Mouse (Mus musculus): ENCODE data around the gene Tspan5. TPM values are rescaled to one million over a fixed set of nuclear protein-coding genes. Genes with fewer than 3 reads are reported as not detected.

Tspan5 gene
- polyA plus RNA-seq, 1 experiment from 2014 or later, result 86.9 TPM

GRCm38 (mm10) chr3:138936780-138937179 is 194.8 kb downstream of the Tspan5 start:
- H3K27me3 ChIP-seq (replicated peaks; ENCODE audit: control insufficient read depth, insufficient read depth, low read length), result no peaks in the 10 kb centered on the region
- H3K4me1 ChIP-seq (ENCODE audit: control insufficient read depth, insufficient read depth, low read depth, low read length), result no peaks in the 10 kb centered on the region
- H3K9me3 ChIP-seq (ENCODE audit: control insufficient read depth, low read length), result no peaks in the 10 kb centered on the region
- H3K27ac ChIP-seq (ENCODE audit: low read depth, low read length), result no peak overlapping the region
- H3K4me3 ChIP-seq (ENCODE audit: low read length), result no peak overlapping the region
- H3K36me3 ChIP-seq (ENCODE audit: control insufficient read depth, insufficient read depth, low read length), result peaks cover 20% of the 10 kb centered on the region
- no peak for ATAC-seq
- H3K9ac ChIP-seq (ENCODE audit: low read depth, low read length), result no peak overlapping the region
- 90% methylated on average over 8 of the region's 8 CpGs for WGBS
- no peak overlapping the region for H3K4me2 ChIP-seq (ENCODE audit: low read length)

- Histone ChIP-seq H3K4me3 (ENCODE audit: low read length) (no peak overlapping the region), H3K9me3 (ENCODE audit: control insufficient read depth, low read length) (no peaks in the 10 kb centered on the region), H3K4me1 (ENCODE audit: control insufficient read depth, insufficient read depth, low read depth, low read length) (no peaks in the 10 kb centered on the region), H3K36me3 (ENCODE audit: control insufficient read depth, insufficient read depth, low read length) (peaks cover 20% of the 10 kb centered on the region), H3K4me2 (ENCODE audit: low read length) (no peak overlapping the region), H3K27me3 (replicated peaks; ENCODE audit: control insufficient read depth, insufficient read depth, low read length) (no peaks in the 10 kb centered on the region), H3K9ac (ENCODE audit: low read depth, low read length) (no peak overlapping the region), H3K27ac (ENCODE audit: low read depth, low read length) (no peak overlapping the region)
- no peak for ATAC-seq
- 97% methylated on average over 10 of the region's 10 CpGs for WGBS
Observed at GRCm38 (mm10) chr3:138937241-138937640, 195.2 kb downstream of the Tspan5 start.

GRCm38 (mm10) chr3:138941604-138942003 is 199.6 kb downstream of the Tspan5 start:
- H3K27ac ChIP-seq (ENCODE audit: low read depth, low read length), result no peak overlapping the region
- no peaks in the 10 kb centered on the region for H3K27me3 ChIP-seq (replicated peaks; ENCODE audit: control insufficient read depth, insufficient read depth, low read length)
- WGBS, result 35% methylated on average over 9 of the region's 9 CpGs
- no peaks in the 10 kb centered on the region for H3K9me3 ChIP-seq (ENCODE audit: control insufficient read depth, low read length)
- peaks cover 21% of the 10 kb centered on the region for H3K36me3 ChIP-seq (ENCODE audit: control insufficient read depth, insufficient read depth, low read length)
- H3K4me3 ChIP-seq (ENCODE audit: low read length), result no peak overlapping the region
- no peaks in the 10 kb centered on the region for H3K4me1 ChIP-seq (ENCODE audit: control insufficient read depth, insufficient read depth, low read depth, low read length)
- no peak overlapping the region for H3K4me2 ChIP-seq (ENCODE audit: low read length)
- peak; percentile 54; the same call in 1 of the 2 replicates for ATAC-seq
- H3K9ac ChIP-seq (ENCODE audit: low read depth, low read length), result no peak overlapping the region

GRCm38 (mm10) chr3:138945516-138945915 is 203.5 kb downstream of the Tspan5 start:
- Histone ChIP-seq H3K4me3 (ENCODE audit: low read length) (no peak overlapping the region), H3K27ac (ENCODE audit: low read depth, low read length) (no peak overlapping the region), H3K9ac (ENCODE audit: low read depth, low read length) (no peak overlapping the region), H3K4me1 (ENCODE audit: control insufficient read depth, insufficient read depth, low read depth, low read length) (no peaks in the 10 kb centered on the region), H3K27me3 (replicated peaks; ENCODE audit: control insufficient read depth, insufficient read depth, low read length) (no peaks in the 10 kb centered on the region), H3K9me3 (ENCODE audit: control insufficient read depth, low read length) (no peaks in the 10 kb centered on the region), H3K36me3 (ENCODE audit: control insufficient read depth, insufficient read depth, low read length) (peaks cover 5% of the 10 kb centered on the region; the same call in 1 of the 2 replicates), H3K4me2 (ENCODE audit: low read length) (no peak overlapping the region)
- 80% methylated on average over 3 of the region's 3 CpGs for WGBS
- ATAC-seq, result no peak; the same call in 1 of the 2 replicates

- no peaks in the 10 kb centered on the region for H3K9me3 ChIP-seq (ENCODE audit: control insufficient read depth, low read length)
- no peak overlapping the region for H3K4me2 ChIP-seq (ENCODE audit: low read length)
- peaks cover 10% of the 10 kb centered on the region for H3K36me3 ChIP-seq (ENCODE audit: control insufficient read depth, insufficient read depth, low read length)
- H3K9ac ChIP-seq (ENCODE audit: low read depth, low read length), result no peak overlapping the region
- ATAC-seq, result no peak
- no peaks in the 10 kb centered on the region for H3K27me3 ChIP-seq (replicated peaks; ENCODE audit: control insufficient read depth, insufficient read depth, low read length)
- 95% methylated on average over 9 of the region's 9 CpGs for WGBS
- H3K4me3 ChIP-seq (ENCODE audit: low read length), result no peak overlapping the region
- H3K4me1 ChIP-seq (ENCODE audit: control insufficient read depth, insufficient read depth, low read depth, low read length), result no peaks in the 10 kb centered on the region
- H3K27ac ChIP-seq (ENCODE audit: low read depth, low read length), result no peak overlapping the region
Observed at GRCm38 (mm10) chr3:138949081-138949480, 207.1 kb downstream of the Tspan5 start.

GRCm38 (mm10) chr3:138955220-138955619 is 213.2 kb downstream of the Tspan5 start:
- WGBS, result 88% methylated on average over 7 of the region's 7 CpGs
- H3K9ac ChIP-seq (ENCODE audit: low read depth, low read length), result no peak overlapping the region
- ATAC-seq, result no peak

More at GRCm38 (mm10) chr3:138955220-138955619, 213.2 kb downstream of the Tspan5 start:
- no peaks in the 10 kb centered on the region for H3K27me3 ChIP-seq (replicated peaks; ENCODE audit: control insufficient read depth, insufficient read depth, low read length)
- no peak overlapping the region for H3K27ac ChIP-seq (ENCODE audit: low read depth, low read length)
- no peak overlapping the region for H3K4me2 ChIP-seq (ENCODE audit: low read length)
- no peaks in the 10 kb centered on the region for H3K4me1 ChIP-seq (ENCODE audit: control insufficient read depth, insufficient read depth, low read depth, low read length)
- H3K9me3 ChIP-seq (ENCODE audit: control insufficient read depth, low read length), result no peaks in the 10 kb centered on the region
- H3K4me3 ChIP-seq (ENCODE audit: low read length), result no peak overlapping the region
- peaks cover 17% of the 10 kb centered on the region for H3K36me3 ChIP-seq (ENCODE audit: control insufficient read depth, insufficient read depth, low read length)

Other genes starting within 250 kb of the Tspan5 start
- 315 and 352 TPM in 2 replicates for gene Eif4e, start 216.0 kb upstream of the Tspan5 start, polyA plus RNA-seq (2015; fragmentation: Nextera tagmentation; extraction: Ambion mirVana)